8 mouse cellular contexts compared by ENCODE assay signal in the genomic region with DNA sequence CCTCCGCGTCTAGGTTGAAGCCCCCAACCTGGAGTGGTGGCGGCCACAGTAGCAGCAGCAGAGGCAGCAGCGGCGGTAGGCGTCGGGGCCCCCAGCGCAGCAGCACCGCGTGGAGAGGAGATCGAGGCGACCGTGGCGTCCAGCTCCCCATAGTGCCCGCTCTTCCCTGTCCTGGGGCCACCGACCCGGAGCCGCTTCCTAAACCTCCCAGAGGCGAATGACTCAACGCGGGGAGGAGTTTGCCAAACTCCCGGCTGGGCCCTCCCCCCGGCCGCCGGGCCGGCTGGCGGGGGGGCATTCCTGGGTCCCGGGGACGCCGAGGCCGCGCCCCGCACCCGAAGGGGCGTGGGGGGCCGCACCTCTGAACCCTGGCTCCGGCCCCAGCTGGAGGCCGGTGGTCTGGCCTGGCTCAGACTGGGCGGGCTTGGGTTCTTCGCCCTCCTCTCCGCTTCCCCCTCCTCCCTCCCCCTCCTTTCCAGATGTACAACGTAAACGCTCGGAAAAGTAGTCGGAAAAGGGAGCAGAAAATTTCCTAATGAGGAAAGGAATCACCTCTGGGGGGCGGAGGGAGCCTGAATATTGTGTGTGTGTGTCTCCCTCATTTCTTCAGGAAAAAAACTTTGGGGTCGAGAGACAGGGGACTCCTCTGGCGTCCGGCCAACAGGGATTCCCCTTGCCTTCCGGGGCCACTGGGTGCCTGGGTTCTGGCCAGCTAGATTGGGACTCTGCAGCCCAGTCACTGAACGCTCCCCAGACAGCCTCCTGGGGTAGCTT.
DNase-seq lines count a peak whose midpoint lies in the region; ATAC-seq lines count a peak whose summit lies in the region.

TSS of gene Itga5 (minus strand) at position 388 of the 774 bp plus-strand sequence.

- ATAC-seq in frontal cortex, adult (ENCODE audit: low TSS enrichment): peak; percentile 11; the same call in 1 of the 2 replicates

- no peak for DNase-seq in frontal cortex, postnatal 36 days (ENCODE audit: low spot score in 2 of 2)
- peak; percentile 81 for DNase-seq in embryo, embryonic 10.5 days (ENCODE audit: low spot score)
- DNase-seq in heart, adult 9 months (ENCODE audit: low spot score in 2 of 2): peak; percentile 89
- peak; percentile 52 for DNase-seq in kidney, adult 9 months
- DNase-seq in lung, postnatal 10 days: peak; percentile 83
- peak; percentile 46 for DNase-seq in ovary, postnatal 10 days (ENCODE audit: low spot score)
- no peak for DNase-seq in cerebellum, adult 8-10 months

Comparison
In these comparisons a context has a peak if more than half of its experiments do, and no peak if none do; other contexts are left out.
1. DNase-seq: peak in embryo, embryonic 10.5 days (single experiment), heart, adult 9 months (2 of 2), kidney, adult 9 months (single experiment), lung, postnatal 10 days (single experiment) and ovary, postnatal 10 days (single experiment); none in frontal cortex, postnatal 36 days (0 of 2) and cerebellum, adult 8-10 months (single experiment).